Mouse (Mus musculus) gastrocnemius, postnatal 10 days (tissue): ENCODE data around the gene Numb. TPM values are rescaled to one million over a fixed set of nuclear protein-coding genes. Genes with fewer than 3 reads are reported as not detected.

ENCODE experiments used
- total RNA-seq, 2 experiments: library from RNA; stranded (reverse); gene quantifications; 2 replicates each; pipeline ENCODE4 v1.2.3; 2021

The Numb gene
- total RNA-seq, 2 experiments from 2014 or later = 15.6 to 21.0 TPM

Other genes with a start within 250 kb of the Numb start
- 10 to 100 TPM; 28.0 to 34.1 TPM for gene Psen1, start 233.8 kb downstream of the Numb start, total RNA-seq
- gene Papln, start 158.3 kb downstream of the Numb start, total RNA-seq = 1 to 10 TPM; 5.9 to 6.6 TPM
- 1 to 10 TPM; 3.2 to 4.3 TPM for gene Riox1, start 28.7 kb upstream of the Numb start, total RNA-seq
- not detected for gene Heatr4, start 62.9 kb upstream of the Numb start, total RNA-seq
- 10 to 100 TPM; 14.6 to 16.3 TPM for gene Acot2, start 65.9 kb upstream of the Numb start, total RNA-seq
- gene Acot1, start 87.6 kb upstream of the Numb start, total RNA-seq = 10 to 100 TPM in 1 of 2 experiments, 1 to 10 TPM in 1; 8.2 to 10.4 TPM
- under 1 TPM; 0.19 to 0.36 TPM for gene Acot4, start 116.4 kb upstream of the Numb start, total RNA-seq
- not detected for gene Gm49366, start 117.0 kb upstream of the Numb start, total RNA-seq
- gene Acot3, start 130.2 kb upstream of the Numb start, total RNA-seq = not detected
- under 1 TPM; 0.23 TPM for gene Acot5, start 147.4 kb upstream of the Numb start, total RNA-seq
- gene Acot6, start 178.7 kb upstream of the Numb start, total RNA-seq = 1 to 10 TPM; 3.1 to 3.3 TPM
- gene Dnal1, start 192.4 kb upstream of the Numb start, total RNA-seq = 10 to 100 TPM in 1 of 2 experiments, 1 to 10 TPM in 1; 7.7 to 10.2 TPM
- gene Pnma1, start 226.6 kb upstream of the Numb start, total RNA-seq = under 1 TPM; 0.23 to 0.54 TPM